Mouse (Mus musculus) lung, postnatal 14 days (tissue): ENCODE data around the gene Plekhg2.
A peak's percentile ranks its signal among the peaks of the same experiment; 100 is the strongest.

ENCODE experiments used
- DNase-seq: peaks from one replicate; pipeline ENCODE4 v3.0.0; 2021

Gene Plekhg2

GRCm38 (mm10) chr7:28326457-28326856, 45.9 kb downstream of the Plekhg2 start:
- no peak for DNase-seq

- DNase-seq: no peak
Measured at GRCm38 (mm10) chr7:28325293-28325692, 47.1 kb downstream of the Plekhg2 start.

- no peak for DNase-seq
Measured at GRCm38 (mm10) chr7:28321974-28322720, 50.3 kb downstream of the Plekhg2 start.

GRCm38 (mm10) chr7:28318714-28319113, 53.7 kb downstream of the Plekhg2 start:
- no peak for DNase-seq

GRCm38 (mm10) chr7:28318036-28318435, 54.4 kb downstream of the Plekhg2 start:
- no peak for DNase-seq

- peak; percentile 98 for DNase-seq
Measured at GRCm38 (mm10) chr7:28311926-28312543, 60.4 kb downstream of the Plekhg2 start, which contains the start of gene Timm50. Gene Timm50 (minus strand): TSS chr7:28312072.

- no peak for DNase-seq
Measured at GRCm38 (mm10) chr7:28311151-28311925, 61.1 kb downstream of the Plekhg2 start.

- no peak for DNase-seq
Measured at GRCm38 (mm10) chr7:28309737-28310136, 62.7 kb downstream of the Plekhg2 start.
